Mouse (Mus musculus): Measurements from ENCODE around the gene Xrcc1. TPM values are rescaled to one million over a fixed set of nuclear protein-coding genes. Genes with fewer than 3 reads are reported as not detected.
A peak's percentile ranks its signal among the peaks of the same experiment; 100 is the strongest.

Xrcc1 gene
- polyA plus RNA-seq, 1 experiment from 2014 or later, result 63.8 TPM

DNA sequence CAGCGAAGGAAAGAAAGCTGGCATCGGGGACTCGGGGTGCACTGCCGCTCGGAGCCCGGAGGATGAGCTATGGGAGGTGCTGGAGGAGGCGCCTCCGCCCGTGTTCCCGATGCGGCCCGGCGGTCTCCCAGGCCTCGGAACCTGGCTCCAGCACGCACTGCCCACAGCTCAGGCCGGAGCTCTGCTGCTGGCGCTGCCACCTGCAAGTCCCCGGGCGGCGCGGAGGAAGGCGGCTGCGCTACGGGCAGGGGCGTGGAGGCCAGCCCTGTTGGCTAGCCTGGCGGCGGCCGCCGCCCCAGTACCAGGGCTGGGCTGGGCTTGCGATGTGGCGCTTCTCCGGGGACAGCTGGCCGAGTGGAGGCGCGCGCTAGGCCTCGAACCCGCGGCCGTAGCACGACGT, 12.3 kb upstream of the Xrcc1 start:
- peak overlapping the region; percentile 43; the same call in 1 of the 2 replicates for H3K9ac ChIP-seq (ENCODE audit: low read depth, low read length)
- H3K4me3 ChIP-seq (ENCODE audit: low read length), result peak overlapping the region; percentile 8
- WGBS, result 28% methylated on average over 42 of the region's 42 CpGs
- H3K4me2 ChIP-seq (ENCODE audit: low read length), result peak overlapping the region; percentile 37
- peaks cover 33% of the 10 kb centered on the region for H3K4me1 ChIP-seq (ENCODE audit: control insufficient read depth, insufficient read depth, low read depth, low read length)
- no peak for ATAC-seq
- no peaks in the 10 kb centered on the region for H3K27me3 ChIP-seq (replicated peaks; ENCODE audit: control insufficient read depth, insufficient read depth, low read length)
- H3K9me3 ChIP-seq (ENCODE audit: control insufficient read depth, low read length), result no peaks in the 10 kb centered on the region
- peaks cover 29% of the 10 kb centered on the region for H3K36me3 ChIP-seq (ENCODE audit: control insufficient read depth, insufficient read depth, low read length)
- H3K27ac ChIP-seq (ENCODE audit: low read depth, low read length), result no peak overlapping the region

DNA sequence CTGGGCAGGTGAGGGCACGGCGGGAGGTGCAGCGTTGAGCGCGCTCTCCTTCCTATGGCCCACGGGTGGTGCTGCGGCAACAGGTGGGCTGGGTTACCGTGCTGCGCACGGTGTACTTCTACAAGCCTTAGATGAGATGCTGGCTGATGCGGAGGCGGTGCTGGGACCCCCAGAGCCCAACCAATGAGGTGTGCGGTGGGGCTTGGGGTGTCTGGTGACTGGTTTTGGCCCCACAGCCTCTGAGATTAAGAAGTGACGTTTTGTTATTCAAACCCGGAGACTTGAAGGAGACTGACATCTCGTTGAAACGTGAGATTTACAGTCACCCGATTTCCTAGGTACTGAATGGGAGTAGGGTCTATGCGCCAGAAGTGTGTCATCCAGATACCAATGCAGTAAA, 11.8 kb upstream of the Xrcc1 start:
- WGBS, result 34% methylated on average over 19 of the region's 19 CpGs
- ATAC-seq, result no peak
- peak overlapping the region; percentile 43; the same call in 1 of the 2 replicates for H3K9ac ChIP-seq (ENCODE audit: low read depth, low read length)

DNA sequence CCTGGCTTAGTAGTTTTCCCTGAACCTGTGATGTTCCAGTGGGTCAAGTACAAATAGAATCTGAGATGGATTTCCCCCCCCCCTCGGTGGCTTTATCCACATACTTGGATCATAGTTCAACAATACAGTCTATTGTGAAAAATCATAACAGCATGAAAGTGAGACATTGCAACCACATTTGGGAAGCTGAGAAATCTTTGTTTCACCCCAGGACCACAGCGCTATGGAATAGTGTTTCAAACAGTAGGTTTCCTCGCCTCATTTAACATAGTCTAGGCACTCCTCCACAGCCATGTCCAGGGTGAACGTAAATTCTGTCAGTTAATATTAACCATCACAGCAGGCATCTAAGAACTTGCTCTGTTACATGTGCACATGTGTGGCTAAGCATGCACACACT, 9.0 kb upstream of the Xrcc1 start:
- Histone ChIP-seq H3K4me1 (ENCODE audit: control insufficient read depth, insufficient read depth, low read depth, low read length) (peaks cover 23% of the 10 kb centered on the region), H3K36me3 (ENCODE audit: control insufficient read depth, insufficient read depth, low read length) (peaks cover 29% of the 10 kb centered on the region), H3K9me3 (ENCODE audit: control insufficient read depth, low read length) (no peaks in the 10 kb centered on the region), H3K9ac (ENCODE audit: low read depth, low read length) (no peak overlapping the region), H3K4me2 (ENCODE audit: low read length) (no peak overlapping the region), H3K4me3 (ENCODE audit: low read length) (no peak overlapping the region), H3K27ac (ENCODE audit: low read depth, low read length) (no peak overlapping the region), H3K27me3 (replicated peaks; ENCODE audit: control insufficient read depth, insufficient read depth, low read length) (no peaks in the 10 kb centered on the region)
- ATAC-seq, result no peak
- WGBS, result 62% methylated on average over 4 of the region's 4 CpGs

More for the DNA sequence above, 11.8 kb upstream of the Xrcc1 start:
- Histone ChIP-seq H3K36me3 (ENCODE audit: control insufficient read depth, insufficient read depth, low read length) (peaks cover 29% of the 10 kb centered on the region), H3K27me3 (replicated peaks; ENCODE audit: control insufficient read depth, insufficient read depth, low read length) (no peaks in the 10 kb centered on the region), H3K4me3 (ENCODE audit: low read length) (peak overlapping the region; percentile 8), H3K9me3 (ENCODE audit: control insufficient read depth, low read length) (no peaks in the 10 kb centered on the region), H3K4me1 (ENCODE audit: control insufficient read depth, insufficient read depth, low read depth, low read length) (peaks cover 31% of the 10 kb centered on the region), H3K27ac (ENCODE audit: low read depth, low read length) (no peak overlapping the region), H3K4me2 (ENCODE audit: low read length) (peak overlapping the region; percentile 37)

DNA sequence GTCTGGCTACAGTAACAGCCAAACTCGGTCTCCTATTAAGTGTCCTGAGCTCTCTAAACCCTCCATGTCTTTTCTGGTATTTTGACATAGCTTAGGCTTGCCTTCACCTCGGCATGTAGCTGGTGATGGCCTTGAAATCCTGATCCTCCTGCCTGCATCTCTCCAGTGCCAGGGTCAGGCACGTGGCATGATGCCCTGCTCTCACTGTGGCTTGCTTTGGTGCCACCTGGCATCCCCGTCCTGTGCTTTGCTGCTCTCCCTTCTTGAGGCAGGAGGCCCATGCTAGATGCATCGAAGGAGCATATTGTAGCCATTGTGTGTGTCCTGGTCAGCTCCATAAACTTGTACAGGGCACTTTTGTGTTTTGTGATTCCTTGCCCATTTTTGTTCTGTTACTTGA, 8.5 kb upstream of the Xrcc1 start:
- no peak overlapping the region for H3K4me3 ChIP-seq (ENCODE audit: low read length)
- no peak for ATAC-seq
- H3K36me3 ChIP-seq (ENCODE audit: control insufficient read depth, insufficient read depth, low read length), result peaks cover 25% of the 10 kb centered on the region
- H3K9ac ChIP-seq (ENCODE audit: low read depth, low read length), result no peak overlapping the region
- H3K4me1 ChIP-seq (ENCODE audit: control insufficient read depth, insufficient read depth, low read depth, low read length), result peaks cover 18% of the 10 kb centered on the region
- no peaks in the 10 kb centered on the region for H3K9me3 ChIP-seq (ENCODE audit: control insufficient read depth, low read length)
- H3K27ac ChIP-seq (ENCODE audit: low read depth, low read length), result no peak overlapping the region
- no peak overlapping the region for H3K4me2 ChIP-seq (ENCODE audit: low read length)
- WGBS, result 72% methylated on average over 5 of the region's 5 CpGs
- H3K27me3 ChIP-seq (replicated peaks; ENCODE audit: control insufficient read depth, insufficient read depth, low read length), result no peaks in the 10 kb centered on the region

DNA sequence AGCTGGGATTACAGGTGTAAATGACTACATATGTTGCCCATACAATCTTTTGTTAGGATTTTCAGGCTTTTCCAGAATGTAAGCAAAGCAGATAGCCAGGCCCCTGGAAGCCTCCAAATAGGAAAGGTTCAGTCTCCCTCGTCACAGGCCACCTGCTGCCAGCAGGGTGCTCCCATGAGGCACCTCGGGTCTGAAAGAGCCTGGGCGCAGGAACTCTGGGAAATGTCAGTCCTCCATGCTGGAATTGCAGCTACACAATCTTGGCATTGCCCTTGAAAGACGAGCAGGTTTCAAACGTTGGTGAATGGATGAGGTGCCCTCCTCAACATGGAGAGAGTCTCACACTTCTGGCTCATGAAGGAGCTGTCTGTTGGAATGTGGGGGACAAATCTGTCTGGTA, 7.9 kb upstream of the Xrcc1 start:
- peaks cover 22% of the 10 kb centered on the region for H3K36me3 ChIP-seq (ENCODE audit: control insufficient read depth, insufficient read depth, low read length)
- no peak overlapping the region for H3K27ac ChIP-seq (ENCODE audit: low read depth, low read length)
- no peak overlapping the region for H3K9ac ChIP-seq (ENCODE audit: low read depth, low read length)
- H3K4me1 ChIP-seq (ENCODE audit: control insufficient read depth, insufficient read depth, low read depth, low read length), result peaks cover 14% of the 10 kb centered on the region
- no peak overlapping the region for H3K4me3 ChIP-seq (ENCODE audit: low read length)
- ATAC-seq, result no peak
- H3K4me2 ChIP-seq (ENCODE audit: low read length), result no peak overlapping the region
- no peaks in the 10 kb centered on the region for H3K27me3 ChIP-seq (replicated peaks; ENCODE audit: control insufficient read depth, insufficient read depth, low read length)
- 37% methylated on average over 5 of the region's 5 CpGs for WGBS
- H3K9me3 ChIP-seq (ENCODE audit: control insufficient read depth, low read length), result no peaks in the 10 kb centered on the region

DNA sequence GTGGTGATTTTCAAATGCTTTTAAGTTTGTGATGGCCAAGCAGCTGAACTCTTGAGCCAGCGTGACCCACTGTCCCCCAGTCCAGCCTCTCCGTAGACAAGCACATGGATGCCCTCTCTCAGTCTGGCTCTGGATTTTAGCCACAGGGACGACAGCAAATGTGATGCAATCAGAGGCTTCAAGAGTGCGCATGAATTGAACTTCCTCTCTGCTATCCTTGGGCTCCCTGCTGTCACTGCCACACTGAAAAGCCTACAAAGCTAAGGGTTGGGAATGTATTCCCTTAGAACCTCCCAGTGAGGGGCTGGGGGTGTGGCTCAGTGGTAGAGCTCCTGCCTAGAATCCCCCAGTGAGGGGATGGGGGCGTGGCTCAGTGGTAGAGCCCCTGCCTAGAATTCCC, 7.4 kb upstream of the Xrcc1 start:
- Histone ChIP-seq H3K27me3 (replicated peaks; ENCODE audit: control insufficient read depth, insufficient read depth, low read length) (no peaks in the 10 kb centered on the region), H3K4me3 (ENCODE audit: low read length) (no peak overlapping the region), H3K36me3 (ENCODE audit: control insufficient read depth, insufficient read depth, low read length) (peaks cover 17% of the 10 kb centered on the region), H3K4me2 (ENCODE audit: low read length) (no peak overlapping the region), H3K4me1 (ENCODE audit: control insufficient read depth, insufficient read depth, low read depth, low read length) (peaks cover 9% of the 10 kb centered on the region), H3K9me3 (ENCODE audit: control insufficient read depth, low read length) (no peaks in the 10 kb centered on the region), H3K27ac (ENCODE audit: low read depth, low read length) (no peak overlapping the region), H3K9ac (ENCODE audit: low read depth, low read length) (no peak overlapping the region)
- 77% methylated on average over 5 of the region's 5 CpGs for WGBS
- no peak for ATAC-seq

DNA sequence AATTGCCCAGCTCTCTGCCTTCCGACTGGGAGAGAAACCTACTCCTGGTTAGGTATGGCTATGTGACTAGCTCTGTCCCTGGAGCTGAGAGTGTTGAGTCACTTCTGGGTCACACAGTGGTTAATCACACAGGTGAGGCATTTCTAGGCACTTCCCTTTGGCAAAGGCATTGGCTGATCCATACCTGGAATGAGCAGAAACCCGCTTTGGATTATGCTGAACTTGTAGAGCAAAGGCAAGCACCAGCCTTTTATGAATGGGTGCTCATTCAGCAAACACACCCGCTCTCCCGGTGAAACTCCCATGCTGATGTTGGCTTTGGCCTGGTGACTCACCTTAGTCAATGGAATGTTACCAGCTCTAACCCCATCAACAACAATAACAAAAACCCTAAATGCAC, 6.4 kb upstream of the Xrcc1 start:
- H3K27ac ChIP-seq (ENCODE audit: low read depth, low read length), result no peak overlapping the region
- no peaks in the 10 kb centered on the region for H3K9me3 ChIP-seq (ENCODE audit: control insufficient read depth, low read length)
- H3K4me1 ChIP-seq (ENCODE audit: control insufficient read depth, insufficient read depth, low read depth, low read length), result no peaks in the 10 kb centered on the region
- ATAC-seq, result no peak
- H3K9ac ChIP-seq (ENCODE audit: low read depth, low read length), result no peak overlapping the region
- peaks cover 9% of the 10 kb centered on the region; the same call in 1 of the 2 replicates for H3K36me3 ChIP-seq (ENCODE audit: control insufficient read depth, insufficient read depth, low read length)
- no peak overlapping the region for H3K4me2 ChIP-seq (ENCODE audit: low read length)
- 91% methylated on average over 4 of the region's 4 CpGs for WGBS
- H3K4me3 ChIP-seq (ENCODE audit: low read length), result no peak overlapping the region
- no peaks in the 10 kb centered on the region for H3K27me3 ChIP-seq (replicated peaks; ENCODE audit: control insufficient read depth, insufficient read depth, low read length)

DNA sequence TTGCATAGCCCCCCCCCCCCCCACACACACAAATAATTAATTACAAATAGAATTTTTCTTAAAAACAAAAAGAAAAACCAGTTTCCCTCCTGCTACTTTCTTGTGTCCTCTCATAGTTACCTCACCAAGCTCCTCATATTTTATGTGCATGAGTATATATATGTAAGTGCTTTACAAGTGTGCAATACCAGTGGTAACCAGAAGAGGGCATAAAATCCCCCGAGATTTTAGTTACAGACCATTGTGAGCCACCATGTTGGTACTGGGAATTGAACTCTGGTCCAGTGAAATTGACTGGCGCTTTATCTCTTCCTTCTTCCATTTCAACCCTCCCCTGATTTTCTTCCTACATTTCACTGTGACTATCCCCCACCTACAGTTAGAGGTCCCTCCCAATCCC, 1.6 kb upstream of the Xrcc1 start:
- no peak overlapping the region for H3K27ac ChIP-seq (ENCODE audit: low read depth, low read length)
- peaks cover 14% of the 10 kb centered on the region for H3K4me1 ChIP-seq (ENCODE audit: control insufficient read depth, insufficient read depth, low read depth, low read length)
- peaks cover 2% of the 10 kb centered on the region; the same call in 1 of the 2 replicates for H3K36me3 ChIP-seq (ENCODE audit: control insufficient read depth, insufficient read depth, low read length)
- H3K4me2 ChIP-seq (ENCODE audit: low read length), result no peak overlapping the region
- no peak for ATAC-seq
- no peak overlapping the region for H3K4me3 ChIP-seq (ENCODE audit: low read length)
- WGBS, result 78% methylated on average over 2 of the region's 2 CpGs
- H3K9ac ChIP-seq (ENCODE audit: low read depth, low read length), result no peak overlapping the region
- H3K9me3 ChIP-seq (ENCODE audit: control insufficient read depth, low read length), result no peaks in the 10 kb centered on the region
- H3K27me3 ChIP-seq (replicated peaks; ENCODE audit: control insufficient read depth, insufficient read depth, low read length), result no peaks in the 10 kb centered on the region

DNA sequence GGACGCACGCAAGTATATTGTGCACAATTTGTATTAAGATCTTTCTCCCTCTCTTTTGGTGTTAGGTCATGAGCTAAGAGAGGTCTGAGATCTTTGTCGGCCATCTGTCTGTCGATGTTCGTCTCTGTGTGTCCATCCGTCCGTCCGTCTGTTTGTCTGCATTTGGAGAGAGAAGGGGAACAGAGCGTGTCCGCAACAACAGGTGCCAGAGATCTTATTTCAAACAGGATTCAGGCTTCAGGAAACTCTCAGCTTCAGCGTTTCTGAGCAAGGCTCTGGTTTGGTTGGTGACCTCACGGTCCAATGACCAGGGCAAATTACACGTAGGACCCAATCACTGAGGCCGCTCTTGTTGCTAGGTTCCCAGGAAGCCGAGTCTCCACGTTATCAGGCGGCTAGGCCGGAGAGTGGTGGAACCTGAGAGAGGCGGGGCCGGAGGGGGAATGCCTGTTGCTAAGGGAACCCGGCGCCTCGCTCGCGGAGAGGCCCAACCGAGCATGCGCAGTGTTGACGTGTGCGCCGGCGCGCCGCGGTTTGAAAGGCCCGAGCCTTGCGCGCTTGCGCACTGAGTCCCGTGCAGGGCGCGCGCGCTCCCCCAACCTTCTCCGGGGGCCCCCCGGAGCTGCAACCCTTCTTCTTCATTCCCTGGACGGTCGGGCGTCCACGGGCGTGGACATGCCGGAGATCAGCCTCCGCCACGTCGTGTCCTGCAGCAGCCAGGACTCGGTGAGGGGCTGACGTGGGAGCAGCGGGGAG, 723 bp downstream of the Xrcc1 start:
- Histone ChIP-seq H3K4me2 (ENCODE audit: low read length) (peak overlapping the region; percentile 73), H3K27ac (ENCODE audit: low read depth, low read length) (peak overlapping the region; percentile 77), H3K4me3 (ENCODE audit: low read length) (peak overlapping the region; percentile 85), H3K36me3 (ENCODE audit: control insufficient read depth, insufficient read depth, low read length) (peaks cover 3% of the 10 kb centered on the region; the same call in 1 of the 2 replicates), H3K9ac (ENCODE audit: low read depth, low read length) (peak overlapping the region; percentile 91), H3K9me3 (ENCODE audit: control insufficient read depth, low read length) (no peaks in the 10 kb centered on the region), H3K27me3 (replicated peaks; ENCODE audit: control insufficient read depth, insufficient read depth, low read length) (no peaks in the 10 kb centered on the region), H3K4me1 (ENCODE audit: control insufficient read depth, insufficient read depth, low read depth, low read length) (peaks cover 14% of the 10 kb centered on the region)
- WGBS, result 2% methylated on average over 57 of the region's 57 CpGs
- ATAC-seq, result peak; percentile 98

All from hindbrain, embryonic 16.5 days (tissue).